Mouse (Mus musculus): Measurements from ENCODE around the gene Camk1d.

Camk1d gene

DNA sequence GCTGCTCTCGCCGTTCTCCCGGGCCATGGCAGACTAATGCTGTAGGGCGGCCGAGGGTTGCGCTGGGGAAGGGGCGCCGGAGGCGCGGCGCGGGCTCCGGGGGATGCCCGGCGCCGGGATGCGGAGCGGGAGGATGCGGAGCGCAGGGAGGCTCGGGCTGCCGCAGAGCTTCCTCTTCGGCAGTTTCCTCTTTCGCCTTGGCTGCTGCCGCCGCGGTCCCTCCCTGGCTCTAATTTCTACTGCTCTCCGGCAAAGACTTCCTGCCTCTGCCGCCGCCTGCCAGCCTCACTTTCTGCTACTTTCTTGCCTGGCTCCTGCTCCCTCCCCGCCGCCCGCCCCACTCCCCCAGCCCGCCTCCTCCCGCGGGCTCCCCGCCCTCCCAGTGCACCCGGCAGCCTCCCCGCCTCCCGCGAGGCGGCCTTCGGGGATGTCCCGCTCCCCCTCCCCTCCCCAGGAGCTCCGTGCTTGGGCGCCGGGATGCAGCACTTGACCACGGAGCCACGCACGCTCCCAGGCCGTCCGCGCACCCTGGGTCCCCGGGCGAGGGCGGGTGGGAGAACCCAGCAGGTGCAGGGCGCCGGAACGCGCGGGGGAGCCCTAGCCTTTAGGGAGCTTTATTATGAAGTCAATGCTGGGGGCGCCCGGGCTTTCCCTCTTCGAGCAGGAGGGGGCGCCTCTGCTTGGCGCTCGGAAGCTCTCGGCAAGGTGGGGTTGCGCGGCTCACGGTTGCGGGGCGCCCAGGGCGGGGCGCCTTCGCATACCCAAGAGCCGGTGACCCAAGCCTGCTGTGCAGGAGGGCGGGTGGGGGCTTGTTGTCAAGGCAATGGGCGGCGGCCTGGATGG, at the start of gene Camk1d:
TSS of gene Camk1d (minus strand) at position 305 of the 843 bp plus-strand sequence.
- DNase-seq (ENCODE audit: low spot score): peak; percentile 77

DNA sequence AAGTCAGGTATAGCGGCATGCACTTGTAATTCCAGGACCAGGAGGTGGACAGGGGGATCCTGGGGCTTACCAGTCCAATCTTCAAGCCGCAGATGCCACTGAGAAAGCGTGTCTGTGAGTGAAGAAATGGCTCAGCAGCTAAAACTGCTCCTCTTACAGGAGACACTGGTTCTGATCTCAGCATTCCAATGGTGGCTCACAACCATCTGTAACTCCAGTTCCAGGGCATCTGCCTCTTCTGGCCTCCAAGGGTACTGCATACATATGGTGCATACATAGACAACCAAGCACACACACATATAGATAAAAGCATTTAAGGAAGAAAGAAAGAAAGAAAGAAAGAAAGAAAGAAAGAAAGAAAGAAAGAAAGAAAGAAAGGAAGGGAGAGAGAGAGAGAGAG, 47.7 kb upstream of the Camk1d start:
- DNase-seq (ENCODE audit: low spot score): no peak

DNA sequence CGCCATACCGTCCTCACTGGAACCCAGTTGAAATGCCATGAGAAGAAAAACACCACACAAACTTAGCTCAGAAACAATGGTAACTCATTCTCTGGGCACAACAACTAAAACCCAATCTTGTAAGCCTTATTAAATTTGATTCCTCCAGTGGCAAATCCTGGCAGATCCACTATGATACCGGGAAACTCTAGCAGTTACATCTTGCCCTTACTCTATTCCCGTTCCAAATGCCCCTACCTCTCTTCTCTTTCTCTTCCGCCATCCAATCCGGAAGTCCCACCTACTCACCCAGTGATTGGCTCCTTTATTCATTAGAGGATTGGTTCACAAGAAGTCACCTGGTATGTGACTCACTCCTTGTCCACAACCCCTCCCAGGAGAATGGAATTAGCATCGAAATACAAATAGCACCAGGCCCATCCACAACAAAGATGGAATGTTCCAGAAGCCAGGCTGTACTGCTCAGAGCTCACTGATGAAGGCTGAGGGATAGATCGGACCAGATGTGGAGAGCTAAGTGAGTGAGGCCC, 46.2 kb upstream of the Camk1d start:
- DNase-seq (ENCODE audit: low spot score): no peak

DNA sequence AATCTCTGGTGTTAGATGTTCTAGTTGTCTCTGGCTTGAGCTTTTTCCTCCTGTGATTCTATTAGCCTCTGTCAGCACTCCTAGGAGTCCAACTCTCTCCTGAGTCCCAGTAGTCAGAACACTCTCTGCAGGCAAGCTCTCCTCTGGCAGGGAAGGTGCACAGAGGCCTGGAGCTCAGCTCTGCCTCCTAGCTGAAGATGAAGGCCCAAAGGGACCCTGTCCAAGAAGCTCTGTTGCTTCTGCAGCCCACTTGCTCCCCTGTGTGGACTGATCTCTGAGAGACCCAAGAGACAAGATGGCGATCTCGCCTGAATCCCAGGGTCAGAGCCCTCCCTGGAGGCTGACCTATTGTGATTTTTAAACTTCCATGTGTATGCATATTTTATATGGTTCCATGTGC, 44.3 kb upstream of the Camk1d start:
- no peak for DNase-seq (ENCODE audit: low spot score)

DNA sequence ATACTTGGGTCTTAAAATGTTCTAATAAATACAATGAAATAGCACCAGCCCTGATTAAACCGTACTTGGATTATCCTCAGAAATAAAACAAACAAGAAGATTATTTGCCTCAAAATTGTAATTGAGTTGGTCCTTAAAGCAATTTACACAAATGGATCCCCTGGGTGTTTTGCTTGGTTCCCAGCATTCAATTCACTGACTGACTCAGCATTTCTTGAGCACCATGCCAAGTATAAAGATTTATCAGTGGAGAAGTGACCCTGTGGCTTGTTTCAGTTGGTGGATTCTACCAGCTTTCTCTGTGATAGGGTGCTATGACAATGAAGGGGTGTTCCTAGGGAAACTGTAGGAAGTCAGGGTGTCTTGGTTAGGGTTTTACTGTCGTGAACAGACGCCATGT, 36.6 kb upstream of the Camk1d start:
- no peak for DNase-seq (ENCODE audit: low spot score)

DNA sequence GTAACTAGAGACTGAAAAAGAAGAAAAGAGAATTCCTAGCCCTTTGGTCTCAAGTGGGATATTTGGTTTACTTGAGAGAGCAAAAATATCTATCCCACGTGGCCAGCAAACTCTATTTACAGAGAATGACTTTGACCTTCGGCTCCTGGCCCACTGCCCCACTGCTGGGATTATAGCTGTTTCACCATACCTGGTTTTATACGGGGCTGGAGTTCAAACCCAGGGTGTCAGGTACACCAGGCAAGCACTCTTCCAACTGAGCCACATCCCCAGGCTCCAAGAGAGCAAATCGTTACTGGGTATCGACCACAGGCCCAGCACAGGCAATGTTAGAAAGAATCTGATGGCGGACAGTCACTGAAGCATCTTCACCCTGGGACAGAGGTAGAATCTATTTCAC, 34.9 kb upstream of the Camk1d start:
- DNase-seq (ENCODE audit: low spot score): no peak

DNA sequence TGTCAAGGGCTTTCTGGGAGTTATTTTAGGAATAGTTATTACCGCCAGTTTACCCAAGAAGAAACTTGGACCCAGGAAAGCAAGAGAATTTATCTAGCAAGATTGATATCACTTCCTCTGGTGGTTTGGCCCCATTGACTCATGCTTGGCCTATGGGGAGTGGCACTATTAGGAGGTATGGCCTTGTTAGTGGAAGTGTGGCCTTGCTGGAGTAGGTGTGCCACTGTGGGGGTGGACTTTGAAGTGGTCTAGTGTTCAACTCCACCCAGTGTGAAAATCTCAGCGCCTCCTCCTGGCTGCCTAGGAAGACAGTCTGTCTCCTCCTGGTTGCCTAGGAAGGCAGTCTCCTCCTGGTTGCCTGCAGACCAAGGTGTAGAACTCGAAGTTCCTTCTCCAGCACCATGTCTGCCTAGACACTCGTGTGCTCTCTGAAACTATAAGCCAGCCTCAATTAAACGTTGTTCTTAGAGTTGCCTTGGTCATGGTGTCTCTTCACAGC, 33.3 kb upstream of the Camk1d start:
- no peak for DNase-seq (ENCODE audit: low spot score)

DNA sequence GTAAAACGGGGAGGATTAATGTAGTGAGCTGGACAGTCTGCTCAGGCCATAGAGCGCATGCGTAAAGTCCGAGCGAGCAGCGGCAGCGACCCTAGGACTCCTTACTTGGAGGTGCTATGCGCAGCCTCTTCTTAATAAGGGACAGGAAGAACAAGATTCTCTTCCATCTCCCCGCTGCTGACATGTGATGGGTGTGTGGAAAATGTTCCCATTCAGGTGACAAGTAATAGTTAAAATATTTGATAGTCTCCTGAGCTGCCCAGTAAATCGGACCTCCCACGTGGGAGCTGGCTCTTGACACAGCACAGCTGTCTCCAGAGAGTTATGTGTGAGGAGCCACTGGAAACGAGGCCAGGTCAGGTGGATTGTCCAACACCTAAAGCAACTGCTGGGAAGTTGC, 32.2 kb upstream of the Camk1d start:
- no peak for DNase-seq (ENCODE audit: low spot score)

DNA sequence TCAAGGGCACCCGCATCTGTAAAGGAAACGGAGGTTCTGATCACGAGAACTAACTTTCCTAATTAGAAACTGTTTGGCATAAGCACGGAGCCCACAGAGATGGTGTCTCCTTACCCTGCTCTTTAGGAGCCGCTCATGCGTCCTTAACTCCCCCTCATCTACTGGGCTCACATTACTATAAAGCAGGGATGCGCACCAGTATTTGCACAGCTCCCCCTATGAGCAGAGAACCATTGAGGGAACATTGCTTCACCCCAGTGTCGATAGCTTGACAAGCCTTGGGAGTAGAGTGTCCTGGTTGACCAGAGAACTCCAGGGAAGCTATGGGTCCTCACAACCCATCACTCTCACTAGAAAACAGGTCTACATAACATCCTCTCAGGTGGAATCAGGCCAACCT, 29.6 kb upstream of the Camk1d start:
- DNase-seq (ENCODE audit: low spot score): no peak

DNA sequence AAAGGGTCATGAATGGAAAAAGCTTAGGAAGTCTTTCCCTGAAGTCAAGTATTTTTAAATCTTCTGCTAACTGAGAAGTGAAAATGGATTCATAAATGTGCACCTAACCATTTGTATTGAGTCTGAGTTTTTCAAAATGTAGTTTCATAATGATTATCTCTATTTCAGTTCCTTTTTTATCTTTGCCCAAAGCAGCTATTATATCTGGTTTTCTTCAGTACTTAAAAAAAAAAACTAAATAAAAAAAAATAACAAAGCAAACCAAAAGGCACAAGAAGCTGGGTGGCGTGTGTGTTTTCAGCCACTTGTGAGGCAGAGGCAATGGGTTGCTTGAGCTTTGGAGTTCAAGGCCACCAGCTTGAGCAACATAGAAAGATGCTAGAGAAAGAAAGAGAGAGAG, 26.6 kb upstream of the Camk1d start:
- no peak for DNase-seq (ENCODE audit: low spot score)

DNA sequence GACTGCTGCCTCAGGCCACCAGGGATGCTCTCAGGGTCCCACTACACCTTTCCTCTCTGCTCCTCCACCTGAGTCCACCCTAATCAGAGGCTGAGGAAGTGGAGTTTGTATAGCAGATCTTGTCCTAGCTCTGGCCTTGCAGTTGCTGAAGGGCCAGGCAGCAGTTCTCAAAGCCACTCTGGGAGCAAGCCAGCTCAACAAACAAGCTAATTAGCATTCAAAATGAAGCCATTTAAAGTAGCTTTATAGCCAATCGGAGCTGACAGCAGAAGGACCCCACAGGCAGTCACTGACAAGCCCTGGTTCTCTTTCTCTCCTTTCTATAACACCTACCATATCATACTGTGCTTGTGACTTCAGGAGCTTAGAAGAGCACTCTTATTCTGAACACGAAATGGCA, 21.6 kb upstream of the Camk1d start:
- no peak for DNase-seq (ENCODE audit: low spot score)

DNA sequence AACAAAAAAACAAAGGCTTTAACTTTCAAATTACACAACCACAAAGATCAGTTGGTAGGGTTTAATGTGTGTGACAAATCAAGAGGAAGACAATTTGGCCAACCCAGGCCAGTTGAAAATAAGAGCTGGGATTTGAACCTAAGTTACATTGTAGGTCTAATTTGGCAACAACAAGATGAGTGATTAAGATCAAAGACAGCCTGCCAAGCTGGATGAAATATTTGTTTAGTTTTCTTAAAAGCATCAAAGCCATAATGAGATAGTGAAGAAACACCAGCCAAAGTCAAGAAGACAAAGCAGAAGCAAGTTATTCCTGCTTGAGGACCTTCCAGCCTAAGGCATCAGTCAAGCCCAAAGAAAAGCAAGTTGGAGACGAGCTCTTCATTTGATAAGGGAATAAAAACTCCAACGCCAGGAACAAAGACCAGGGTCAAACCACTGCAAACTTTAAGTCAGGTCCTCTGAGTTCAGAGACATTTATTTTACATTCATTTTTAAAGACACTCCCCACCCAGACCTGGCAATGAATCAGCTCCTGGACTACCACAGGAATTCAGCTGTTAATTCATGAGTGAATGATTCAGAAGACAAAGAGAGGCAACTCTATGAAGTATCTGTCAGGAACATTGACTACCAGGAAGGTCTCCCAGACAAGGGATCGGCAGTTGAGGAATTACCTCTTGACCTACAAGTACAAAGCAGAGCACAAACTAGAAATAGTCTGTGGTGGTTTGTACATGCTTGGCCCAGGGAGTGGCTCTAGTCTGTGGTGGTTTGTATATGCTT, 19.2 kb upstream of the Camk1d start:
- DNase-seq (ENCODE audit: low spot score): no peak

DNA sequence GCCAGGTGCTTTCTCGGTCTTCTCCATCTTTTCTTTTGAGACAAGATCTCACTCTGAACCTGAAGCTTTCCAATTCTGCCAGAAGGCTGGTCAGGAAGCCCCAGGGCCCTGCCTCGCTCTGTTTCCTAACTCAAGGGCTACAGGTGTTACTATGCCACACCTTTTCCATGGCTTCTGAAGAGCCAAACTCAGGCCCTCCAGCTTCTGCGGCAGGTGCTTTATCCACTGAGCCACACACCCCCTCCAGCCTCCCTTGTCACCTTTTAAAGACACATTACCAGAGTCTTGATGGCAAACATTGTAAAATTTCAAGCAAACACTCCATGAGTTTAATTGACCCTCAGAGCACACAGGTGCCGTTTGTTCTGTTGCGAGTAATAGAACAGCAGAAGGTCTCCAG, 17.7 kb upstream of the Camk1d start:
- no peak for DNase-seq (ENCODE audit: low spot score)

DNA sequence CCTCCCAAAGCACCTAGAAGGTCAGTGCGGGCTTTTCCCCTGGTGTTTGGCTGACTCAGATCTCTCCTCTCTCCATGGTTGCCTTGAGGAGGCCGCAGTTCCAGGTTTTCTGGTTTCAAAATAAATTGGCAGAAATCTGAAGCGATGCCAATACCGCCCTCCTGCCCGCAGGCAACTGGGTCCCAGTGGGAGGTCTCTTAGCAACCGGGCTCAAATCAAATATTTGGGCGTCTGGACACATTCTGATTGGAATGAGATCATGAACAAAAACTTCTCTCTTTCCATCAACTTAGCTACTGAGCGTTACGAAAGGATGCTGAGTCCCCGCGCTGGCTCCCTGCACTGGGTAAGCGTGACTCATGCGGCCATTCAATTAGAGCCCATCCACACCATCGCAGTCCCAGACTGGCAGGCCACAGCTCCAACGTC, 16.1 kb upstream of the Camk1d start:
- DNase-seq (ENCODE audit: low spot score): no peak

DNA sequence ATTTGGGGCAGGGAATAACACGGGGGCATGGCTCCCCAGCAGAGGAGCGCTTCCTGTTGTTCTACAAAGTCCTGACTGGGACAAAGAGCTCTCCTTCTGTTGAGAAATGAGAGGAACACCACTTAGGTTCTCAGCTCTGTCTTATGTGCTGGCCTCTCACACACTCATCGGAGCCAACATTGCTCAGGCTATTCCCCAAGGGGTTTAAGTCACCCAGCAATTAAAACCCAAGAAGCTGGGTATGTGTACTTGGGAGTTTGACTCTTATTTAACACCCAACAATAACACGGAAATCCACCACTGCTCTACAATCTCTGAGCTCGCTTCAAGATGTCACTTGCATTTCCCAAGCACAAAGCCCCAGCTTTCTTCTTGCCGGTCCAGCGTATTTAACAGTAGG, 15.6 kb upstream of the Camk1d start:
- DNase-seq (ENCODE audit: low spot score): no peak

DNA sequence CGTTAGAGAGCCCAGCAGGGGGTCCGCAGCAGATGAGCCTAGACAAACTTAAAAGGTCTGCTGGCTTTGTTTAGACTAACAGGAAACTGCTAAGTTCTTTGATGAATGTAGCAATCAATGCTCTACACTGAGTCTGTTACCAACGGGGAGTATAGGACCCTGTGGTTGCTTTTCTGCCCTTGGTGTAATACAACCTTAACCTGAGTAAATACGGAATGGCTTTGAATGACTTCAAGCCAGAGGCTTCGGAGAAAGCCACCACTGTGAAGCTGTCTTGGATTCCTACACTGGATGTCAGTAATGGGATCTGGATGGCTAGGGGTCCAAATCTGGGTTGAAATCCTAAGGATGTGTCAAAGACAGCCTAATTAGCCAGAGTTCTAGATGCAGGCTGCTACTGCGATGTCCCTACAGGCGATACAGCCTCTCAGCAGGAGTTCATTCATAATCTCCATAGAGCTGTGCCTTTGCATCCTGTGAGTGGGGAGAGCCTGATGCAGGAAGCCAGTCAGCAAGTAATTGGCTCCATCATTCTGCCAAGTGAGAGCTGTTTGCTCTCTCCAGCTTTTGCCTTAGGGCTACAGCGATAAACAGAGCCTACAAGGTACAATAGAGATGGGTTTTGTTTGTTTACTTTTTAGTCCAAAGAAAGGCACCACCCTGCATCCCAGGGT, 10.8 kb upstream of the Camk1d start:
- DNase-seq (ENCODE audit: low spot score): no peak

DNA sequence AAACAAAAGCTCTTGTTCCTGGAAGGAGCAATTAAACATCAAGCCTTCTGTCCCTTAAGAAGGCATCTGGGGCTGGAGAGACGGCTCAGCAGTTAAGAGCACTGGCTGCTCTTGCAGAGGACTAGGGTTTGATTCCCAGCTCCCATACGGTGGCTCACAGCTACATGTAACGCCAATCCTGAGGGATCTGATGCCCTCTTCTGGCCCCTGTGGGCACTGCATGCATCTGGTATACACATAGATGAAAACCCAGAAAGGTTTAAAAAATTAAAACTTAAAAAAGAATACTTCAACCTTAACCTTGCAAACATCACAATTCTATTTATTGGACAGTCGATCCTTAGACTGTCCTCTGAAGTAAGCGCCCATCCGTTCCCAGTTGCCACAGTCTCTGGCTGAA, 3.4 kb upstream of the Camk1d start:
- no peak for DNase-seq (ENCODE audit: low spot score)

DNA sequence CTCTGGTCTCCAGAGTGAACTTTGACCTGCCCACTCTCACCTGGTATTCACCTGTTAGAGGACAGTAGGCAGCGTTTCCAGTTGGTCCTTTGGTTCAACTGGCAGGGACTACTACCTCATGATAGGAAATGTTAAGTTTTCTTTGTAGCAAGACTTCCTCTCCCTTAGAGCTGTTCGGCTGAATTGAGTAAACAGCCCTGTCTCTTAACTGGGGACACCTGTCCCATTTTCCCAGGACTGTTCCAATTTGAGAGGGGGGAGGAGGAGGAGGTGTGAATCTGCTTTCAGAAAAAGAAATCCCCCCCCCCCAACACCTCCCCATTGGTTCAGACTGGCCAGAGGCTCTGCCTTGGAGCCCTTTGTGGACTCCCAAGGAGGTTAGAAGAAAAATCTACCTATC, 1.2 kb upstream of the Camk1d start:
- DNase-seq (ENCODE audit: low spot score): no peak

DNA sequence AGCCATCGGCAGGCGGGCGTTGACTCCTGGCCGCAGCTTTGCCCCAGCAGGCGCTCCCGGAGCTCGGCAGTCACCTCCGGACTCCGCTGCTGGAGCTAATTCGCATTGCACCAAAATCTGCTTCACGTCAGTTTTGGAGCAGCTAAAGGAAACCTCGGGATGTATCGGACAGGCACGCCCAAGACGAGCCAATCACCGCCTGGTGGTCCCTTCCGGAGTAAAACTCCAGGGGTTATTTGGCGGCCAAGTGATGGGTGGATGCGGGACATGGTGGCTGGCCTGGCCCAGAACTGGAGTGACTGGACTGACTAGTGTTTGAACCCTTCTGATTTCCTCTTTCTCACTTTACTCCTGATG, 717 bp upstream of the Camk1d start:
- DNase-seq (ENCODE audit: low spot score): no peak

DNA sequence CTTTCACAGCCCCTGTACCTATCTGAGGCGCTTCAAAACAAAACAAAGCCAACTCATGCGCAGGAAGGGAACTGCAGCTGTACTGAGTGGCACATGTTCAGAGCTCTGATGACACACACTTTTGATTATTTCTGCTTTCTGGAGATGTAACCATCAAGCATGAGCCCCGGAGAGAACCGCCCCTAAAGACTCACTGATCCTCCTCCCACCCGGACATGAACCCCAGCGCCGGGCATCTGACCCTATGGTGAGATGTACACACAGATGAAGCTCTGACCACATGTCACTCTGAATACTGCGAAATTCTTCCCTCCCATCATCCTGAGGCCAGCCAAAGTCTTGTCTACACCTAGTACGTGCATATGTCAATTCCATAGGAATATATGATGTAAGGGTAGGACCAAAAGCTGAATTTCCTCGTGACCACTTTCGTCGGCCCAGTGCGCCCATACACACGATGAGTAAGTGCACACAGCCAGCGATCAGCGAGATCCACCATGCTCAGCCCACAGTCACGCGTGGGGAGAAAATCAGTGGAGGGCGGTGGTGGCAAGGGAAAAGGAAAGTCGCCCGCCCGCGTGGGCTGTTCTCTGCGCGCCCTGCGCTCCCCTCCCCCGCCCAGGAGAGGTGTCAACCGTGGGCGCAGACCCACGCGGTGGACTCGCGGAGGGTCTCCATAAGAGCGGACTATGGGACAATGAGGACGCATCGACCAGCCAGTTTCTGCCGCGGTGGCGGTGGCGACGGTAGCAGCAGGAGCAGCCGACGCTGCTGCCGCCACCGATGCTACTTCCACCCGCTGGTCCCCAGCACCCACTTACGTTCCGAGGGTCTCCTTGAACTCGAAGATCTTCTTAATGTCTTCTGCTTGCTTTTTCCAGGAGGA, 747 bp downstream of the Camk1d start:
- DNase-seq (ENCODE audit: low spot score): peak; percentile 27

DNA sequence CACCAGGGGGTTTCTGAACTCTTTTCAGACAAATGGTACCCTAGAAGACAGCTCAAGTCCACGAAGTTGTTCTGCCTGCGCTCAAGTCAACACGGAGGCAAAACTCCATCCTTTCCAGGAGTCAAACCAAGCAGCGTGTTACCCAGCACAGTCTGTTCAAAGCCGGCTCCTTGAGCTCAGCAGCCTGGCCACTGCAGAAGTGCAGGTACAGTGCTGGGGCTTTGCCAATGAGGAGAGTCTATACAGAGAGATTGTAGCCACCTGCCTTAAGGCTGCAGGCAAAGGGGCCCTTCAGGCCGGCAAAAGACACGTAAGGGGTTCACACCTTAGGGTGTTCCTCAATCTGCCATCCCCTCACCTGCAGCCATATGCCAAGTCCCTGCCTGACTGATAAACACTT, 2.1 kb downstream of the Camk1d start:
- DNase-seq (ENCODE audit: low spot score): no peak

DNA sequence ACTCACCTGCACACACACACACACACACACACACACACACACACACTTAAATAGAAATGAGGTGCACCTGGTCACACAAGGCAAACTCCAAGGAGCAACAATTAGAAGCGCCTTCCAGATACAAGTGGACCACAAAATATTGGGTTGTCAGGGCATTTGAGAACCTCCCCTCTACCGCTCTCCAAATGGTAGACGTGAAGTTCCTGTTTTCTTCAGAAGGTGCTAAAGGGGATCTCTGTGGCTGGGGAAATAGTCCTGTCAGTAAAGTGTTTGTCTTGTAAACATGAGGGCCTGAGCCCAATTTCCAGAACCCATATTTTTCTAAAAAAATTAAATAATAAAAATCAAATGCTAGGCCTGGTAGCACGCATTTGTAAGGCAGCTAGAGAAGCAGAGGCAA, 4.4 kb downstream of the Camk1d start:
- DNase-seq (ENCODE audit: low spot score): no peak

Measured in left cerebral cortex, adult 11 months (tissue).